Mouse (Mus musculus): ENCODE measurements around the gene Mef2c.

DNA sequence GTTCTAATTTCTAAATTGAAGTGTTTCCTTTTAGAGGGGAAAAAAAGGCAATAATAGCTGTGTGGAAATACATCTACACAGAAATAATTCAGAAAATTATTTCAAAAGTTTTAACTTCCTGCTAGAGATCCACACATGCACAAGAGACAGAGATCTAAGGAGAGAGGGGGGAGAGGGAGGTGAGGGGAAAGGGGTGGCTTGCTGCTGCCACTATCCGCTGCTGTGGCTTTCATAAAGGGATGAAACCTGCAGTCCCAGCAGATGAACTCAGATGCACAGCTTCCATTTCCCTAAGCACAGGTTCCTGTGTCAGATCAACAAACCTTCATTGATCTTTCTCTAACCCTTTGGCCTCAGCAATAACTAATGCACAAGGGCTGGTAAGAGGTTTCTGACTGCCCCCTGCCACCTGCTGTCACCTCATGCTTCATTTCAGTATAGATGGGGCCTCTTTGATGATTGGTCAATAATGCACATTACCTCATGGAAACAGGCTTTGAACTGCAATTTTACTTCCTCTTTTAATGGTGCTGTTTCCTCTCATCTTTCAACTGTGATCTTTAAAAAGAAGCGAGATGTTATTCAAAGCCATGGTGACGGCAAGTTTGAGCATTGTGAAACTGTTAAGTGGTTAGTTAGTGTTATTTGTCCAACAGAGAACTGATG is 105.2 kb downstream of the Mef2c start:
- TF ChIP-seq EP300 (IDR thresholded peaks at IDR 0.05; ENCODE audit: low read depth in 1 of 2, low read length in 2 of 2) (no peak), POLR2A (IDR thresholded peaks at IDR 0.05; ENCODE audit: control insufficient read depth in 1 of 2, insufficient read depth in 1 of 2, low read depth in 1 of 2, low read length in 2 of 2, poor library complexity in 1 of 2) (no peak), TCF12 (IDR thresholded peaks at IDR 0.05; ENCODE audit: low read depth, low read length) (no peak), NELFE (IDR thresholded peaks at IDR 0.05; ENCODE audit: low read depth, low read length) (no peak)
